Mouse (Mus musculus): Measurements from ENCODE around the gene Srcap. TPM values are rescaled to one million over a fixed set of nuclear protein-coding genes. Genes with fewer than 3 reads are reported as not detected.

Srcap gene
- total and polyA plus RNA-seq, 2 experiments from 2014 or later, result 23.7 to 39.9 TPM

- no peak overlapping the region for H3K4me3 ChIP-seq (ENCODE audit: low read depth, low read length)
- ATAC-seq (no peak), DNase-seq (peak; percentile 13)
- no peaks in the 10 kb centered on the region for H3K4me1 ChIP-seq (ENCODE audit: insufficient read depth)
- peaks cover 62% of the 10 kb centered on the region for H3K36me3 ChIP-seq (ENCODE audit: insufficient read depth)
- no peak overlapping the region for H3K4me2 ChIP-seq (ENCODE audit: low read depth)
- H3K27me3 ChIP-seq (ENCODE audit: insufficient read depth, low read length), result no peaks in the 10 kb centered on the region
- H3K9me3 ChIP-seq (ENCODE audit: low read length), result no peaks in the 10 kb centered on the region
- no peak overlapping the region for H3K9ac ChIP-seq
- no peak for TF ChIP-seq CTCF (IDR thresholded peaks at IDR 0.05; ENCODE audit: low read depth)
- no peak overlapping the region for H3K27ac ChIP-seq (ENCODE audit: low read depth, low read length)
- 70% methylated on average over 15 of the region's 15 CpGs for WGBS
Observed at GRCm38 (mm10) chr7:127549116-127549835, 37.5 kb downstream of the Srcap start.

GRCm38 (mm10) chr7:127551558-127551957 is 39.8 kb downstream of the Srcap start:
- H3K4me1 ChIP-seq (ENCODE audit: insufficient read depth), result no peaks in the 10 kb centered on the region
- no peak overlapping the region for H3K4me3 ChIP-seq (ENCODE audit: low read depth, low read length)
- H3K27me3 ChIP-seq (ENCODE audit: insufficient read depth, low read length), result no peaks in the 10 kb centered on the region
- TF ChIP-seq CTCF (IDR thresholded peaks at IDR 0.05; ENCODE audit: low read depth), result no peak
- DNase-seq (no peak), ATAC-seq (no peak)
- peaks cover 68% of the 10 kb centered on the region for H3K36me3 ChIP-seq (ENCODE audit: insufficient read depth)
- H3K4me2 ChIP-seq (ENCODE audit: low read depth), result no peak overlapping the region
- no peaks in the 10 kb centered on the region for H3K9me3 ChIP-seq (ENCODE audit: low read length)
- H3K27ac ChIP-seq (ENCODE audit: low read depth, low read length), result no peak overlapping the region
- no peak overlapping the region for H3K9ac ChIP-seq
- WGBS, result 95% methylated on average over 8 of the region's 8 CpGs

GRCm38 (mm10) chr7:127560580-127560979 is 48.8 kb downstream of the Srcap start:
- 94% methylated on average over 11 of the region's 11 CpGs for WGBS
- H3K36me3 ChIP-seq (ENCODE audit: insufficient read depth), result peaks cover 62% of the 10 kb centered on the region
- DNase-seq (no peak), ATAC-seq (no peak)
- no peaks in the 10 kb centered on the region for H3K27me3 ChIP-seq (ENCODE audit: insufficient read depth, low read length)
- H3K4me2 ChIP-seq (ENCODE audit: low read depth), result no peak overlapping the region
- no peaks in the 10 kb centered on the region for H3K9me3 ChIP-seq (ENCODE audit: low read length)
- H3K27ac ChIP-seq (ENCODE audit: low read depth, low read length), result no peak overlapping the region
- no peaks in the 10 kb centered on the region for H3K4me1 ChIP-seq (ENCODE audit: insufficient read depth)
- H3K4me3 ChIP-seq (ENCODE audit: low read depth, low read length), result no peak overlapping the region
- no peak overlapping the region for H3K9ac ChIP-seq
- no peak for TF ChIP-seq CTCF (IDR thresholded peaks at IDR 0.05; ENCODE audit: low read depth)

GRCm38 (mm10) chr7:127561340-127561858 is 49.6 kb downstream of the Srcap start, which contains the start of gene Tmem265:
Gene Tmem265 (plus strand): TSS chr7:127561390.
- Histone ChIP-seq H3K36me3 (ENCODE audit: insufficient read depth) (peaks cover 55% of the 10 kb centered on the region), H3K4me3 (ENCODE audit: low read depth, low read length) (no peak within 1 kb of the TSS), H3K27me3 (ENCODE audit: insufficient read depth, low read length) (no peaks in the 10 kb centered on the region), H3K4me1 (ENCODE audit: insufficient read depth) (no peaks in the 10 kb centered on the region), H3K27ac (ENCODE audit: low read depth, low read length) (no peak within 1 kb of the TSS), H3K9ac (no peak within 1 kb of the TSS), H3K4me2 (ENCODE audit: low read depth) (no peak within 1 kb of the TSS), H3K9me3 (ENCODE audit: low read length) (no peaks in the 10 kb centered on the region)
- ATAC-seq, result no peak
- 88% methylated on average over 5 of the region's 5 CpGs for WGBS
- no peak for DNase-seq
- no peak for TF ChIP-seq CTCF (IDR thresholded peaks at IDR 0.05; ENCODE audit: low read depth)

- Histone ChIP-seq H3K27ac (ENCODE audit: low read depth, low read length) (no peak overlapping the region), H3K9ac (no peak overlapping the region), H3K4me1 (ENCODE audit: insufficient read depth) (no peaks in the 10 kb centered on the region), H3K27me3 (ENCODE audit: insufficient read depth, low read length) (no peaks in the 10 kb centered on the region), H3K9me3 (ENCODE audit: low read length) (no peaks in the 10 kb centered on the region), H3K36me3 (ENCODE audit: insufficient read depth) (peaks cover 41% of the 10 kb centered on the region), H3K4me3 (ENCODE audit: low read depth, low read length) (no peak overlapping the region), H3K4me2 (ENCODE audit: low read depth) (no peak overlapping the region)
- no peak for DNase-seq
- 67% methylated on average over 6 of the region's 6 CpGs for WGBS
- no peak for TF ChIP-seq CTCF (IDR thresholded peaks at IDR 0.05; ENCODE audit: low read depth)
- no peak for ATAC-seq
Observed at GRCm38 (mm10) chr7:127564381-127565150, 52.8 kb downstream of the Srcap start.

- H3K9me3 ChIP-seq (ENCODE audit: low read length), result no peaks in the 10 kb centered on the region
- TF ChIP-seq CTCF (IDR thresholded peaks at IDR 0.05; ENCODE audit: low read depth), result 0 out of 2 replicates have a peak, but pooled peaks have one; percentile 20
- H3K9ac ChIP-seq, result peak within 1 kb of the TSS; percentile 79
- no peaks in the 10 kb centered on the region for H3K27me3 ChIP-seq (ENCODE audit: insufficient read depth, low read length)
- peak within 1 kb of the TSS; percentile 72 for H3K4me3 ChIP-seq (ENCODE audit: low read depth, low read length)
- peak within 1 kb of the TSS; percentile 74 for H3K27ac ChIP-seq (ENCODE audit: low read depth, low read length)
- H3K4me1 ChIP-seq (ENCODE audit: insufficient read depth), result peaks cover 20% of the 10 kb centered on the region
- peak within 1 kb of the TSS; percentile 95 for H3K4me2 ChIP-seq (ENCODE audit: low read depth)
- under 1% methylated on average over 17 of the region's 17 CpGs for WGBS
- ATAC-seq, result peak; percentile 98
- DNase-seq, result peak; percentile 96
- peaks cover 12% of the 10 kb centered on the region; the same call in 1 of the 2 replicates for H3K36me3 ChIP-seq (ENCODE audit: insufficient read depth)
Observed at GRCm38 (mm10) chr7:127572895-127573471, 61.2 kb downstream of the Srcap start, which contains the start of gene Phkg2. Gene Phkg2 (plus strand): TSS chr7:127573340.
